Mouse (Mus musculus): ENCODE data around the gene Ocel1. TPM values are rescaled to one million over a fixed set of nuclear protein-coding genes. Genes with fewer than 3 reads are reported as not detected.
A peak's percentile ranks its signal among the peaks of the same experiment; 100 is the strongest.

Gene Ocel1
- polyA plus RNA-seq, 1 experiment: 13.6 TPM

GRCm38 (mm10) chr8:71400826-71401225 is 29.7 kb downstream of the Ocel1 start:
- Histone ChIP-seq H3K4me1 (ENCODE audit: control insufficient read depth, insufficient read depth, low read length) (0 out of 2 replicates have a peak, but pooled peaks cover 1% of the 10 kb centered on the region), H3K4me3 (ENCODE audit: insufficient read depth, low read length) (no peak overlapping the region), H3K27ac (ENCODE audit: insufficient read depth, low read length) (no peak overlapping the region)
- TF ChIP-seq POLR2A (IDR thresholded peaks at IDR 0.05; ENCODE audit: extremely low read depth, insufficient read depth, low read length) (no peak), CTCF (IDR thresholded peaks at IDR 0.05; ENCODE audit: extremely low read depth, insufficient read depth, low read length) (no peak)

- Histone ChIP-seq H3K4me1 (ENCODE audit: control insufficient read depth, insufficient read depth, low read length) (0 out of 2 replicates have a peak, but pooled peaks cover 1% of the 10 kb centered on the region), H3K4me3 (ENCODE audit: insufficient read depth, low read length) (no peak overlapping the region), H3K27ac (ENCODE audit: insufficient read depth, low read length) (no peak overlapping the region)
- TF ChIP-seq CTCF (IDR thresholded peaks at IDR 0.05; ENCODE audit: extremely low read depth, insufficient read depth, low read length) (no peak), POLR2A (IDR thresholded peaks at IDR 0.05; ENCODE audit: extremely low read depth, insufficient read depth, low read length) (no peak)
Observed at GRCm38 (mm10) chr8:71401454-71401853, 30.4 kb downstream of the Ocel1 start.

- H3K4me3 ChIP-seq (ENCODE audit: insufficient read depth, low read length): no peak overlapping the region
- 0 out of 2 replicates have a peak, but pooled peaks cover 1% of the 10 kb centered on the region for H3K4me1 ChIP-seq (ENCODE audit: control insufficient read depth, insufficient read depth, low read length)
- TF ChIP-seq CTCF (IDR thresholded peaks at IDR 0.05; ENCODE audit: extremely low read depth, insufficient read depth, low read length) (no peak), POLR2A (IDR thresholded peaks at IDR 0.05; ENCODE audit: extremely low read depth, insufficient read depth, low read length) (no peak)
- H3K27ac ChIP-seq (ENCODE audit: insufficient read depth, low read length): no peak overlapping the region
Observed at GRCm38 (mm10) chr8:71402446-71402964, 31.4 kb downstream of the Ocel1 start.

- 0 out of 2 replicates have a peak, but pooled peaks cover 1% of the 10 kb centered on the region for H3K4me1 ChIP-seq (ENCODE audit: control insufficient read depth, insufficient read depth, low read length)
- no peak overlapping the region for H3K27ac ChIP-seq (ENCODE audit: insufficient read depth, low read length)
- no peak overlapping the region for H3K4me3 ChIP-seq (ENCODE audit: insufficient read depth, low read length)
- TF ChIP-seq POLR2A (IDR thresholded peaks at IDR 0.05; ENCODE audit: extremely low read depth, insufficient read depth, low read length): no peak
- TF ChIP-seq CTCF (IDR thresholded peaks at IDR 0.05; ENCODE audit: extremely low read depth, insufficient read depth, low read length): no peak
Observed at GRCm38 (mm10) chr8:71403107-71403885, 32.2 kb downstream of the Ocel1 start.

- no peak overlapping the region for H3K27ac ChIP-seq (ENCODE audit: insufficient read depth, low read length)
- TF ChIP-seq POLR2A (IDR thresholded peaks at IDR 0.05; ENCODE audit: extremely low read depth, insufficient read depth, low read length): no peak
- no peak for TF ChIP-seq CTCF (IDR thresholded peaks at IDR 0.05; ENCODE audit: extremely low read depth, insufficient read depth, low read length)
- no peak overlapping the region for H3K4me3 ChIP-seq (ENCODE audit: insufficient read depth, low read length)
- 0 out of 2 replicates have a peak, but pooled peaks cover 1% of the 10 kb centered on the region for H3K4me1 ChIP-seq (ENCODE audit: control insufficient read depth, insufficient read depth, low read length)
Observed at GRCm38 (mm10) chr8:71404011-71404410, 32.9 kb downstream of the Ocel1 start.

- 0 out of 2 replicates have a peak, but pooled peaks cover 1% of the 10 kb centered on the region for H3K4me1 ChIP-seq (ENCODE audit: control insufficient read depth, insufficient read depth, low read length)
- H3K4me3 ChIP-seq (ENCODE audit: insufficient read depth, low read length): no peak overlapping the region; the same call in 1 of the 2 replicates
- no peak overlapping the region for H3K27ac ChIP-seq (ENCODE audit: insufficient read depth, low read length)
- no peak for TF ChIP-seq POLR2A (IDR thresholded peaks at IDR 0.05; ENCODE audit: extremely low read depth, insufficient read depth, low read length)
- TF ChIP-seq CTCF (IDR thresholded peaks at IDR 0.05; ENCODE audit: extremely low read depth, insufficient read depth, low read length): no peak
Observed at GRCm38 (mm10) chr8:71404951-71405351, 33.9 kb downstream of the Ocel1 start.

- peak within 1 kb of the TSS; percentile 37 for H3K4me3 ChIP-seq (ENCODE audit: insufficient read depth, low read length)
- TF ChIP-seq POLR2A (IDR thresholded peaks at IDR 0.05; ENCODE audit: extremely low read depth, insufficient read depth, low read length) (peak; percentile 84), CTCF (IDR thresholded peaks at IDR 0.05; ENCODE audit: extremely low read depth, insufficient read depth, low read length) (peak; percentile 36)
- H3K27ac ChIP-seq (ENCODE audit: insufficient read depth, low read length): no peak within 1 kb of the TSS
- 0 out of 2 replicates have a peak, but pooled peaks cover 1% of the 10 kb centered on the region for H3K4me1 ChIP-seq (ENCODE audit: control insufficient read depth, insufficient read depth, low read length)
Observed at GRCm38 (mm10) chr8:71405401-71406098, 34.5 kb downstream of the Ocel1 start, which contains the start of gene Ankle1. TSS of gene Ankle1 (plus strand) at chr8:71406010.

- TF ChIP-seq CTCF (IDR thresholded peaks at IDR 0.05; ENCODE audit: extremely low read depth, insufficient read depth, low read length) (peak; percentile 30; the same call in 1 of the 2 replicates), POLR2A (IDR thresholded peaks at IDR 0.05; ENCODE audit: extremely low read depth, insufficient read depth, low read length) (no peak)
- Histone ChIP-seq H3K27ac (ENCODE audit: insufficient read depth, low read length) (no peak overlapping the region), H3K4me3 (ENCODE audit: insufficient read depth, low read length) (peak overlapping the region; percentile 37; the same call in 1 of the 2 replicates), H3K4me1 (ENCODE audit: control insufficient read depth, insufficient read depth, low read length) (0 out of 2 replicates have a peak, but pooled peaks cover 1% of the 10 kb centered on the region)
Observed at GRCm38 (mm10) chr8:71406099-71407015, 35.3 kb downstream of the Ocel1 start.

Data from cortical plate, adult 2 months (tissue).